Mouse (Mus musculus): Measurements from ENCODE around the gene Kbtbd2.

DNA sequence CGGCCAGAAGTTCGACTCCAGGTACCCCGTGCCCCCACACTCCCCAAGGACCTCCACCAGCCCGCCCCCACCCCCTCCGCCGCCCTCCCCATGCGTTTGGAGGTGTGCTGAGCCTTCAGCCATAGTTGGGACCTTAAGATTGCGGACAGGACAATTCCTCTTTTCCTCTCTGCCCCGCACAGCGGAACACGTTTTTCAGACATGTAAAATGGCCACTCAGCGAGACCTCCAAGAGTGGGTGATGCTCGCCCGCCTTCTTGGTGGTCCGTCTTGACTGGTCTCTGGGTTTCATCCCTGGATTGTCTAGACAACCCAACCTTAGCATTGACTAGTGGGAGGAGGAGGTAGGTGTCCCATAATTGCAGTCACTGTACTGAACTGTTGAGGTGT lies 34.8 kb upstream of the Kbtbd2 start:
- no peak for TF ChIP-seq POLR2A (IDR thresholded peaks at IDR 0.05; ENCODE audit: low read depth, low read length)
- TF ChIP-seq CTCF (IDR thresholded peaks at IDR 0.05; ENCODE audit: borderline replicate concordance, insufficient read depth, low read length), result no peak
